Mouse (Mus musculus) myocyte (in vitro differentiated cells): Measurements from ENCODE around the gene Pcdh9. TPM values are rescaled to one million over a fixed set of nuclear protein-coding genes. Genes with fewer than 3 reads are reported as not detected.

Experiments
- H3K27me3 ChIP-seq: one replicate; pipeline ENCODE4 v1.6.1; 2011; ENCODE audit not compliant: control insufficient read depth, insufficient read depth, insufficient read length
- H3K36me3 ChIP-seq: one replicate; pipeline ENCODE4 v1.6.1; 2011; ENCODE audit not compliant: control insufficient read depth, insufficient read depth
- H3K4me2 ChIP-seq: one replicate; pipeline ENCODE4 v1.6.1; 2011; ENCODE audit warnings: low read depth, control low read depth
- H3K4me3 ChIP-seq: one replicate; pipeline ENCODE4 v1.5.1; 2011; ENCODE audit warnings: mild to moderate bottlenecking, control low read depth, moderate library complexity
- H3K79me2 ChIP-seq: one replicate; pipeline ENCODE4 v1.6.1; 2011; ENCODE audit not compliant: control insufficient read depth, insufficient read depth
- H3ac ChIP-seq: one replicate; pipeline ENCODE4 v1.6.1; 2011; ENCODE audit not compliant: control insufficient read depth, insufficient read length
- CEBPB ChIP-seq: IDR thresholded peaks from 2 replicates; pipeline ENCODE4 v1.6.1; 2011; ENCODE audit warnings: mild to moderate bottlenecking, moderate library complexity; ENCODE audit not compliant: poor library complexity, insufficient read depth, severe bottlenecking
- E2F4 ChIP-seq: IDR thresholded peaks from one replicate; pipeline ENCODE4 v1.6.1; 2011; ENCODE audit warnings: mild to moderate bottlenecking, control low read depth, moderate library complexity; ENCODE audit not compliant: insufficient read depth
- MAX ChIP-seq: IDR thresholded peaks from one replicate; pipeline ENCODE4 v1.6.1; 2011; ENCODE audit warnings: low read depth, mild to moderate bottlenecking, control low read depth
- MYOD1 ChIP-seq, 3 experiments: IDR thresholded peaks; one replicate each; pipeline ENCODE4 v1.6.1; 2011; ENCODE audit warnings: control low read depth in 2 of 3, low read depth in 2 of 3, mild to moderate bottlenecking in 2 of 3, moderate library complexity in 1 of 3; ENCODE audit not compliant: insufficient read length in 2 of 3, control insufficient read depth in 1 of 3
- MYOG ChIP-seq, 3 experiments: IDR thresholded peaks; one replicate each; pipeline ENCODE4 v1.6.1; 2011; ENCODE audit warnings: control low read depth in 2 of 3, low read depth in 2 of 3, mild to moderate bottlenecking in 2 of 3; ENCODE audit not compliant: insufficient read length in 2 of 3, control insufficient read depth in 1 of 3, insufficient read depth in 1 of 3
- POLR2A ChIP-seq: IDR thresholded peaks from one replicate; pipeline ENCODE4 v1.6.1; 2011; ENCODE audit warnings: low read depth, mild to moderate bottlenecking, control low read depth, moderate library complexity; ENCODE audit not compliant: insufficient read length
- POLR2AphosphoS2 ChIP-seq: IDR thresholded peaks from one replicate; pipeline ENCODE4 v1.6.1; 2011; ENCODE audit warnings: low read depth, control low read depth; ENCODE audit not compliant: insufficient read length
- REST ChIP-seq: IDR thresholded peaks from one replicate; pipeline ENCODE4 v1.6.1; 2011; ENCODE audit warnings: mild to moderate bottlenecking, control low read depth, moderate library complexity; ENCODE audit not compliant: insufficient read depth, insufficient read length
- SRF ChIP-seq: IDR thresholded peaks from one replicate; pipeline ENCODE4 v1.6.1; 2011; ENCODE audit warnings: low read depth; ENCODE audit not compliant: control insufficient read depth, insufficient read length
- TCF12 ChIP-seq: IDR thresholded peaks from one replicate; pipeline ENCODE4 v1.6.1; 2011; ENCODE audit warnings: mild to moderate bottlenecking, control low read depth; ENCODE audit not compliant: poor library complexity, insufficient read depth, severe bottlenecking
- TCF3 ChIP-seq: IDR thresholded peaks from one replicate; pipeline ENCODE4 v1.6.1; 2011; ENCODE audit warnings: low read depth, control low read depth; ENCODE audit not compliant: insufficient read length
- USF1 ChIP-seq: IDR thresholded peaks from one replicate; pipeline ENCODE4 v1.6.1; 2011; ENCODE audit warnings: low read depth, mild to moderate bottlenecking, control low read depth, moderate library complexity
- polyA plus RNA-seq: library from polyadenylated mRNA; unstranded; fragments of >200 nt; fragmentation: generic; extraction: Trizol; gene quantifications from one replicate; pipeline ENCODE4 v1.2.1, GENCODE M21; 2012; ENCODE audit warnings: missing spikeins

Pcdh9 gene
- polyA plus RNA-seq, 1 experiment, result 0.02 TPM

DNA sequence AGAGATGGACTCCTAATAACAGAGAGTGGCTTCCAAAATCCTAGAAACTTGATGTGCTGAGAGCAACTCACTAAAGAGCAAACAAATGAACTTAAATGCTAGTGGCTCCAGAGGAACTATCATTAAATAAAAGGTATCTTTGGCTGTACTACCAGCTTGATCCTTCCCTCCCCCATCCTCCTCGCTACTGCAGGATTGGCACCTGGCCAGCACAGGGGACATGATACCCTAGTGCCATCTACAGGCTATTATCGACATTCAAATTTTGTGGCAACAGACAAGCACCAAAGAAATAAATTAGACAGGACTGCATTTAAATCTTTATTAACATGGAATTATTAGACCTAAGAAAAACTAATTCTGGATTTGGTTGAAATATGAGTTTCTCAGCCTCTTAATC, 6.0 kb downstream of the Pcdh9 start:
- Histone ChIP-seq H3K79me2 (no peaks in the 10 kb centered on the region), H3K4me3 (no peak overlapping the region), H3K27me3 (no peaks in the 10 kb centered on the region), H3ac (no peak overlapping the region), H3K36me3 (no peaks in the 10 kb centered on the region), H3K4me2 (no peak overlapping the region)
- no peak for TF ChIP-seq REST
- no peak for TF ChIP-seq MAX
- no peak for TF ChIP-seq SRF
- TF ChIP-seq USF1, result no peak
- TF ChIP-seq MYOG (IDR thresholded peaks at IDR 0.05; ENCODE audit: control insufficient read depth in 1 of 3, insufficient read depth in 1 of 3, insufficient read length in 2 of 3, low read depth in 2 of 3), result no peak
- TF ChIP-seq POLR2AphosphoS2, result no peak
- no peak for TF ChIP-seq E2F4
- no peak for TF ChIP-seq TCF3
- TF ChIP-seq TCF12, result no peak
- TF ChIP-seq POLR2A, result no peak
- no peak for TF ChIP-seq CEBPB
- TF ChIP-seq MYOD1 (IDR thresholded peaks at IDR 0.05; ENCODE audit: control insufficient read depth in 1 of 3, insufficient read length in 2 of 3, low read depth in 2 of 3), result no peak

DNA sequence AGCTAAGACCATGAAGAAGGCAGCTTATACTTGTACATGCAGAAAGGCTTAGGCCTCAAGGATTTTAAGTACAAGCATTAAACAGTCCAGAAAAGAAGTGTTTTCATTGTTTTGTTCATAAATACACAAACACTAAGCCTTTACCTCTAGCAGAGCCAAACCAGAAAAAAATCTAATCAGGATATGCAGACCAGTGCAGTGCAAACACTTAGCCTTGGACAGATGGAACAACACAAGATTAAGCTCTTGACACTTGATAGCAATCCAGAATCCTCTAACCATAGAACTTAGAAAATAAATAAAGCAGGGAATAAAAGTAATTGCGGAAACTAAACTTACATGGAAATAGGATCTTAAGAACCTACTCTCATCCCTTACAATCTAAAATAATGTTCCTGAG, 10.4 kb downstream of the Pcdh9 start:
- H3K4me3 ChIP-seq, result no peak overlapping the region
- no peaks in the 10 kb centered on the region for H3K27me3 ChIP-seq

GRCm38 (mm10) chr14:93875968-93876367, 14.5 kb downstream of the Pcdh9 start:
- no peaks in the 10 kb centered on the region for H3K79me2 ChIP-seq
- H3K36me3 ChIP-seq, result no peaks in the 10 kb centered on the region
- H3K4me3 ChIP-seq, result no peak overlapping the region
- H3ac ChIP-seq, result no peak overlapping the region
- no peaks in the 10 kb centered on the region for H3K27me3 ChIP-seq
- TF ChIP-seq E2F4, result no peak
- no peak for TF ChIP-seq MYOG (IDR thresholded peaks at IDR 0.05; ENCODE audit: control insufficient read depth in 1 of 3, insufficient read depth in 1 of 3, insufficient read length in 2 of 3, low read depth in 2 of 3)
- no peak for TF ChIP-seq POLR2AphosphoS2
- TF ChIP-seq CEBPB, result no peak
- TF ChIP-seq MAX, result no peak
- H3K4me2 ChIP-seq, result no peak overlapping the region

More for the DNA sequence above, 10.4 kb downstream of the Pcdh9 start:
- H3K79me2 ChIP-seq, result no peaks in the 10 kb centered on the region
- TF ChIP-seq TCF12 (no peak), MAX (no peak), MYOD1 (IDR thresholded peaks at IDR 0.05; ENCODE audit: control insufficient read depth in 1 of 3, insufficient read length in 2 of 3, low read depth in 2 of 3) (no peak)
- H3K4me2 ChIP-seq, result no peak overlapping the region
- no peak overlapping the region for H3ac ChIP-seq
- no peaks in the 10 kb centered on the region for H3K36me3 ChIP-seq

DNA sequence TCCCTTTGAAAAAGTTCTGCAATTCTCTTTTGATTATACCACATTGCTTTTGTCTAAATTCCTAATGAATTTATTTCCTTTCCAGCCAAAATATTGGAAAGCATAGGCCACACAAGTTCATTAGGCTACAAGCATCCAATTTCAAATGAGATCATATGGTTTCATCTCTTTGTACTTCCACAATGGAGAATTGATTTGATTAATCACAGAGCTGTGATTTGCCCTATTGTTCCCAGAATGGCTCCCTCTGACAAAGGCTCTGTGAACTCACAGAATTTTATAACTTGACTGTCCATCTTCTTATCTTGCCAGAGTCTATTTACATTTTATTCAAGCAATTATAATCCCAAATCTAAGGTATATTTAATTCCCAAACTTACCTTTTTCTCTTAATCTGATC, 22.3 kb downstream of the Pcdh9 start:
- no peaks in the 10 kb centered on the region for H3K79me2 ChIP-seq
- no peak overlapping the region for H3K4me3 ChIP-seq
- TF ChIP-seq TCF3, result no peak
- TF ChIP-seq SRF, result no peak
- no peak for TF ChIP-seq MYOG (IDR thresholded peaks at IDR 0.05; ENCODE audit: control insufficient read depth in 1 of 3, insufficient read depth in 1 of 3, insufficient read length in 2 of 3, low read depth in 2 of 3)
- TF ChIP-seq POLR2A, result no peak
- no peak for TF ChIP-seq MAX
- TF ChIP-seq MYOD1 (IDR thresholded peaks at IDR 0.05; ENCODE audit: control insufficient read depth in 1 of 3, insufficient read length in 2 of 3, low read depth in 2 of 3), result no peak
- no peak for TF ChIP-seq POLR2AphosphoS2
- no peak for TF ChIP-seq USF1
- TF ChIP-seq TCF12, result no peak
- no peak for TF ChIP-seq E2F4
- TF ChIP-seq CEBPB, result no peak
- H3K36me3 ChIP-seq, result no peaks in the 10 kb centered on the region
- H3K4me2 ChIP-seq, result no peak overlapping the region
- no peak overlapping the region for H3ac ChIP-seq
- H3K27me3 ChIP-seq, result no peaks in the 10 kb centered on the region

DNA sequence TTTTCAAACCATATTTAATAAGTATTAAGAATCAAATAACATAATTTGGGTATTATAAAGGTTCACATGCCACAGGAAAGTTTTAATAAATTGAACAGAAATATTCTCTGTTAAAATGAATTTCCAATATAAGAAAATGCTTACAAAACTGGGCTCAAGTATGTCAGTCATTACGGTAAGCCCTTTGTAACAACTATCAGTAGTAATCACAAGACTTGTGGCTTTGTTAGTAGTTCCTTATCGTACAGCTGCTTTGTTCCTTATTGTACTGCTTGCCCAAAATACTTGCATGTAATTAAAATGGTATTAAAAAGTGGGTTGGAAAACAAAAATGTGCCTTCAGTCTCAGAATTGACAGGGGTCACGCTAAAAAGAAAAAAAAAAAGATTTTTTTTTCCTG, 32.4 kb downstream of the Pcdh9 start:
- no peak overlapping the region for H3K4me2 ChIP-seq
- no peak for TF ChIP-seq USF1
- H3K79me2 ChIP-seq, result no peaks in the 10 kb centered on the region
- no peak overlapping the region for H3K4me3 ChIP-seq
- no peak overlapping the region for H3ac ChIP-seq
- no peaks in the 10 kb centered on the region for H3K27me3 ChIP-seq
- no peaks in the 10 kb centered on the region for H3K36me3 ChIP-seq
